Mouse (Mus musculus): ENCODE measurements at regions not wholly inside any gene's neighbourhood (a gene's known extent, or its start where the extent isn't known, plus 50 kb on each side); places are given as distances from the start of the nearest gene placed in this dataset.

- DNase-seq (ENCODE audit: low read depth): peak; percentile 99
These were observed 2081.3 kb downstream of the Olfm4 start for GRCm38 (mm10) chr14:82065173-82065572.

DNA sequence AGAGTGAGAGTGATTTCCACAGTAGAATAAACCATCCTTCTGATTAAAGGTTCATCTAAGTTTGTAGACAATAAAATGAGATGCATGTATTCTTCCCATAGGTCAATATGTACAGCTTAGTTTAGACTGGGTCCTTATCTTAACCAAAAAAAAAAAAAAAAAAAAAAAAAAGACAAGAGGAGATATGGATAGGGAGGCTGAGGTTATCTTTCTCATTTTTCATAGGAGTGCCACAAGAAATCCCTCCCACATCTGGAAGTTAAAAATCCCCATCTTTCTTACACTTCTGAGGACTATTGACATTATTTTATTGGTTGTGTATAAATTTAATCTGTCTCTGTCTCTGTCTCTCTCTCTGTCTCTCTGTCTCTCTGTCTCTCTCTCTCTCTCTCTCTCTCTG, 2117.8 kb downstream of the Olfm4 start:
- DNase-seq (ENCODE audit: low read depth): peak; percentile 8

GRCm38 (mm10) chr14:82112851-82113250, 2129.0 kb downstream of the Olfm4 start:
- no peak for DNase-seq (ENCODE audit: low read depth)

DNA sequence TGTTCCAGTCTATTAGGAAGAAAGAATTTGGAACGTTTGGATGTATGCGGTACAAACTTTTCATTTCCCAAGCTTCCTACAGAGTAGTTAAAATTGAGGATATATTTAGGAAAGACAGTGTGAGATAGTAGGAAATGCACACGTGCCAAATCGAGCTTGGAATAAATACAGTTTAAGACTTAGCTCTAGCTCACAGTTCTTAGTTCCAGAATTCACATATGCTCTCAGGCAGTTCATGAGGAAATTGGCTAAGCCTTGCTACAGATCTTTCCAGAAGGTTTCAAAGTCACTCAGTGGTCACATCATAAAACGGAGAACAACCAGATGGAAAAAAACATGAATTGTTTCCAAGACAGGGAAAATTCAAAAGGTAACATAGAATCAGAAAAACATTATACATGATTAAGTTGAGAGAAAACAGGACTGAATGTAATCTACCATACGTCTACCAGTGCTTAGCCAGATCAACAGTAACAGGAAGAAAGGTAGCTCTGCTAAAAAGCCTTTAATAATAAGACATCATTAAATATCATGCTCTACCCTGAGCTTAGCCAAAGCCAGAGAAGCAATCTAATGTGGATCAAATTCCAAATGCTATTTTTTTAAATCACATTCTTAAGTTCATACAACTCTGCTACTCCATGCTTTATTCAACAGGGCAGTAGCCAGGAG, 2165.1 kb downstream of the Olfm4 start:
- no peak for DNase-seq (ENCODE audit: low read depth)

DNA sequence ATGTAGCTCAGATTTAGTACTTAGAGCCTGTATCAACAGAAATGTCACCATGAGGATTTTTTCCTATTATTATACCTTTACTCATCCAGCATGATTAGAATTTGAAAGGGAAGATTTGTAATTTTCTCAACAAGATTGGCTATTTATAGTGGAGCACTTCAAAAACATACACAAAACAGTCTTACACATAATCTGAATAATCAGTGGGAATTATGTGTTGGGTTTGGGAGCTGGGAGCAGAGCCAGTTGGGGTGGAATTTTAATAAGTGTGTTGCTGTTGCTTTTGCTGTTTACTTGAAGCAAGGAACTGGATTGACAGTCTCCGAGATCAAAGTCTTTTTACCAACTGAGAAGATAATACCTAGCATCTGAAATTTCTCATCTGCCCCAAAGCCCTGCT, 2201.5 kb downstream of the Olfm4 start:
- DNase-seq (ENCODE audit: low read depth): no peak

- no peak for DNase-seq (ENCODE audit: low read depth)
These were observed 2226.5 kb downstream of the Olfm4 start for GRCm38 (mm10) chr14:82210402-82210801.

DNA sequence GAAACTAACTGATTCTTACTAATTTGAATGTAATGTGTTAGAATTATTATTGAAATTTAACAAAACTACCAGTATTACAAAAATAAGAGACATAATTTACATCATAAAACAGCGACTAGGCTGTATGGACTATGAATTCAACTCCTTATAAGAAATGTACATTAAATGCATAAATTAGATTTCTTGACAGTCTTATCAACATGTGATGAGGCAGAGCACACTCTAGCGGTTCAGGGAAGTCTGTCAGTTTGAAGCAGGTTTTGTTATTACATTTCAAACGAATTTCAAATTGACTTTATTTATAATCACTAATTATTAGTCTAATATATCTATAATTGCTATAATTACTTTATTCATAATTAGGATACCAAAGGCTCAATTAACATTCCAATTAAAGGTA, 2214.8 kb upstream of the Pcdh17 start:
- DNase-seq (ENCODE audit: low read depth): peak; percentile 31

GRCm38 (mm10) chr14:82236238-82236637, 2207.1 kb upstream of the Pcdh17 start:
- no peak for DNase-seq (ENCODE audit: low read depth)

DNA sequence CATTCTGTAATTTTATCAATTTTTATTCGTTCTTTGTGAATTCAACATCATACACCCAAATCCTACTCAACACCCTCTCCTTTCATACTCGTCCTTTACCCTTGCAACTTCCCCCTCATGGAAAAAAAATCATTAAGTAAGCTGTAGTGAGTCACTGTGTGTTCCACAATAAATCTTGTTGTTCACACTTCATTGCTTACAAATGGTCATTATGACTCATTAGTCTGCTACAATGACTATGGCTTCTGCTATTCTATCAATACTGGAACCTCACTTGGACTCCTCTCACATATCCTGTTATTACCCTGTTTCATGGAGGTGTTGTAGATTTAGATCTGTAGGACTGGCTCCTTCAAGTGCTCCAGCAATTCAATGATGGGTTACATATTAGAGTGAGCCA, 2200.0 kb upstream of the Pcdh17 start:
- DNase-seq (ENCODE audit: low read depth): peak; percentile 49

DNA sequence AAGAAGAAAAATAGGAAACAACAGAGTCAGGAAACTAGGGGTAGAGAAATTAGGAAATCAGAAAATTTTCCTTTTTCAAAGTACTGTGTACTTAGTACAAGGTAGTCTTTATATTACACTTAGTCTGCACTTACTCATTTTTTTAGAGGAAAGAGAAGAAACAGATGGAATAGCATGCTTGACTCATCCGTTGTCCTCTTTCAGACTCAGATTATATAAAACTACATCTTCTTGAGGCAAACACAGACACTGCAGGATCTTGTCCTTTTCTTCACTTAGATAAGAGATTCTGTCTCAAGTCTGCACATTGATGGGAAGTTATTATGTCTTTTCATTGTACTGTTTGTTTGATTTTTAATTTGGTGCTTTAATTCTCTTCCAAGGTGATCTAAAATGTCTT, 2198.5 kb upstream of the Pcdh17 start:
- no peak for DNase-seq (ENCODE audit: low read depth)

Measured in 416B (cell line).